Mouse (Mus musculus): ENCODE measurements around the gene Flt3l. TPM values are rescaled to one million over a fixed set of nuclear protein-coding genes. Genes with fewer than 3 reads are reported as not detected.

Gene Flt3l
- polyA plus RNA-seq, 1 experiment from 2014 or later, result 5.1 TPM

GRCm38 (mm10) chr7:45144368-45145174 lies 8.3 kb upstream of the Flt3l start:
- H3K4me1 ChIP-seq (ENCODE audit: insufficient read depth, low read depth, low read length), result no peaks in the 10 kb centered on the region
- no peak overlapping the region for H3K4me2 ChIP-seq (replicated peaks; ENCODE audit: low read depth, low read length)
- H3K9ac ChIP-seq (replicated peaks; ENCODE audit: low read depth), result no peak overlapping the region
- WGBS, result 78% methylated on average over 13 of the region's 13 CpGs
- DNase-seq (ENCODE audit: low spot score) (no peak), ATAC-seq (no peak)
- H3K4me3 ChIP-seq (ENCODE audit: low read depth, low read length), result no peak overlapping the region
- H3K9me3 ChIP-seq (ENCODE audit: low read length), result no peaks in the 10 kb centered on the region
- no peaks in the 10 kb centered on the region for H3K27me3 ChIP-seq (replicated peaks; ENCODE audit: insufficient read depth, low read length)
- H3K27ac ChIP-seq (ENCODE audit: low read length), result no peak overlapping the region
- TF ChIP-seq EP300 (IDR thresholded peaks at IDR 0.05), result no peak
- TF ChIP-seq CTCF (IDR thresholded peaks at IDR 0.05), result no peak
- 0 out of 2 replicates have a peak, but pooled peaks cover 12% of the 10 kb centered on the region for H3K36me3 ChIP-seq (ENCODE audit: insufficient read depth, low read length)

GRCm38 (mm10) chr7:45141914-45142313 lies 5.7 kb upstream of the Flt3l start:
- Histone ChIP-seq H3K9me3 (ENCODE audit: low read length) (no peaks in the 10 kb centered on the region), H3K4me3 (ENCODE audit: low read depth, low read length) (no peak overlapping the region), H3K36me3 (ENCODE audit: insufficient read depth, low read length) (0 out of 2 replicates have a peak, but pooled peaks cover 12% of the 10 kb centered on the region), H3K4me2 (replicated peaks; ENCODE audit: low read depth, low read length) (no peak overlapping the region), H3K27me3 (replicated peaks; ENCODE audit: insufficient read depth, low read length) (no peaks in the 10 kb centered on the region), H3K4me1 (ENCODE audit: insufficient read depth, low read depth, low read length) (no peaks in the 10 kb centered on the region), H3K27ac (ENCODE audit: low read length) (no peak overlapping the region), H3K9ac (replicated peaks; ENCODE audit: low read depth) (no peak overlapping the region)
- ATAC-seq (no peak), DNase-seq (ENCODE audit: low spot score) (no peak)
- 89% methylated on average over 5 of the region's 5 CpGs for WGBS
- TF ChIP-seq CTCF (IDR thresholded peaks at IDR 0.05) (no peak), EP300 (IDR thresholded peaks at IDR 0.05) (no peak)

- Histone ChIP-seq H3K27ac (ENCODE audit: low read length) (no peak overlapping the region), H3K4me2 (replicated peaks; ENCODE audit: low read depth, low read length) (no peak overlapping the region), H3K9me3 (ENCODE audit: low read length) (no peaks in the 10 kb centered on the region), H3K4me1 (ENCODE audit: insufficient read depth, low read depth, low read length) (no peaks in the 10 kb centered on the region), H3K36me3 (ENCODE audit: insufficient read depth, low read length) (0 out of 2 replicates have a peak, but pooled peaks cover 12% of the 10 kb centered on the region), H3K4me3 (ENCODE audit: low read depth, low read length) (no peak overlapping the region), H3K27me3 (replicated peaks; ENCODE audit: insufficient read depth, low read length) (no peaks in the 10 kb centered on the region), H3K9ac (replicated peaks; ENCODE audit: low read depth) (no peak overlapping the region)
- no peak for ATAC-seq
- DNase-seq (ENCODE audit: low spot score), result no peak
- 82% methylated on average over 3 of the region's 3 CpGs for WGBS
- no peak for TF ChIP-seq CTCF (IDR thresholded peaks at IDR 0.05)
Observed at GRCm38 (mm10) chr7:45141319-45141718, 5.1 kb upstream of the Flt3l start.

DNA sequence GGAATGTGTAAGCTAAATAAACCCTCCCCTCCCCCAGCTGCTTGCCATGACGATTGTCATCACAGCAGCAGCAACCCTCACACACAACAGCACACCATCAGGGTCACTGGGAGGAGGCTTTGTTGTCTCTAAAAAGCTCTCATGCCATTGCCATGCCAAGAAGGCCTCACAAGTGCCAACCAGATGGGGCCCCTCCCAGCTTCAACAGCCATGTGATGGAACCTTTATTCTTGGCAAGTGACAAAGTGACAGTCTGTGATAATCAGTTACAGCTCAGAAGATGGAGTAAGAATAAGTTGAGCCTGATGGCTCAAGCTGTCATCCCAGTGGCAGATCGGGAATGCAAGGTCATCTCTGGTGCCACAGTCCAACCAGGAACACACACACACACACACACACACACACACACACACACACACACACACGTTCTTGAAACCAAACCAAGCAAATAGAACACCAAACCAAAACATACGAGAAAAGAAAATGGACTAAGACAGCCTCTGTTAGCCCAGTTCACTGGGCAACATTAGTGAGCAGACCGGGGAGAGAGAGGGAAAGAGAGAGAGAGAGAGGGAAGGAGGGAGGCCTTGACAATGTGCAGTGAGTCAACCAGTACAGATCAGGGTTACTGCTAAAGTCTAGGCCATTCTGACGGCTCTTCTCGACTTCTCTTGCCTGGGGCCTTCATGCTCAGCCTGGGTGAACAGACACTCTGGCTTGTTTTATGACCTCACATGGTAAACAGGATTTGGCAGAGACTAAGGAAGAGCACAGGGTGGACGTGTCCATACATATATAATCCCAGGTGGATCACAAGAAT lies 3.9 kb upstream of the Flt3l start:
- no peaks in the 10 kb centered on the region for H3K9me3 ChIP-seq (ENCODE audit: low read length)
- 0 out of 2 replicates have a peak, but pooled peaks cover under 1% of the 10 kb centered on the region for H3K36me3 ChIP-seq (ENCODE audit: insufficient read depth, low read length)
- H3K9ac ChIP-seq (replicated peaks; ENCODE audit: low read depth), result no peak overlapping the region
- H3K4me3 ChIP-seq (ENCODE audit: low read depth, low read length), result no peak overlapping the region
- 64% methylated on average over 8 of the region's 8 CpGs for WGBS
- no peak overlapping the region for H3K27ac ChIP-seq (ENCODE audit: low read length)
- H3K27me3 ChIP-seq (replicated peaks; ENCODE audit: insufficient read depth, low read length), result no peaks in the 10 kb centered on the region
- ATAC-seq (no peak), DNase-seq (ENCODE audit: low spot score) (no peak)
- peaks cover 4% of the 10 kb centered on the region; the same call in 1 of the 2 replicates for H3K4me1 ChIP-seq (ENCODE audit: insufficient read depth, low read depth, low read length)
- H3K4me2 ChIP-seq (replicated peaks; ENCODE audit: low read depth, low read length), result no peak overlapping the region
- TF ChIP-seq CTCF (IDR thresholded peaks at IDR 0.05) (no peak), EP300 (IDR thresholded peaks at IDR 0.05) (no peak)

DNA sequence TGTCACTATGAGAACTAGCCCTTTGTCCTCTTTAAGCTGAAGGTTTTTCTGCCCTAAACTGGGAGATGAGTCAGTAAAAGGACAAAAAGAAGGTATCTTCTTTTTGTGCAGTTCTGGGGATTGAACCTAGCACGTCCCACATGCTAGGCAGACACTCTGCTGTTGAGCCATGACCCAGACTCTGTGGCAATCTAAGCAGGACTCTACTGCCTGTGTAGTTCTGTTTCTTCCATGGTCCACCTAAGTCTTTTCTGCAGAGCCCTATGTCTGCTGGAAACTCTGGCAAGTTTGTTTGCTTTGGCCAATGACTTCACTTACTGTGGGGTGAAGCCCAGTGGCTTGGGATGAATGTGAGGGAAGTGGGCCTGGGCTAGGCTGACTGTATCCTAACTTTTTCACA lies 2.2 kb upstream of the Flt3l start:
- Histone ChIP-seq H3K9ac (replicated peaks; ENCODE audit: low read depth) (no peak overlapping the region), H3K4me2 (replicated peaks; ENCODE audit: low read depth, low read length) (no peak overlapping the region), H3K27ac (ENCODE audit: low read length) (no peak overlapping the region)

More for the DNA sequence above, 2.2 kb upstream of the Flt3l start:
- Histone ChIP-seq H3K36me3 (ENCODE audit: insufficient read depth, low read length) (no peaks in the 10 kb centered on the region), H3K4me3 (ENCODE audit: low read depth, low read length) (no peak overlapping the region), H3K27me3 (replicated peaks; ENCODE audit: insufficient read depth, low read length) (no peaks in the 10 kb centered on the region), H3K9me3 (ENCODE audit: low read length) (no peaks in the 10 kb centered on the region), H3K4me1 (ENCODE audit: insufficient read depth, low read depth, low read length) (peaks cover 4% of the 10 kb centered on the region; the same call in 1 of the 2 replicates)
- WGBS, result 83% methylated on average over 1 of the region's 1 CpGs
- ATAC-seq (no peak), DNase-seq (ENCODE audit: low spot score) (no peak)
- no peak for TF ChIP-seq EP300 (IDR thresholded peaks at IDR 0.05)
- TF ChIP-seq CTCF (IDR thresholded peaks at IDR 0.05), result no peak

Measured in lung, postnatal 0 days (tissue).